Mouse (Mus musculus): Measurements from ENCODE around the gene Saa4.

- TF ChIP-seq CTCF (IDR thresholded peaks at IDR 0.05; ENCODE audit: low read depth), result no peak
- no peak for TF ChIP-seq EP300 (optimal IDR thresholded peaks at IDR 0.05)
Measured at GRCm38 (mm10) chr7:46734983-46735382, 2.6 kb upstream of the Saa4 start.
